Mouse (Mus musculus) bone marrow macrophage, adult 2 months (primary cell): ENCODE data around the gene Rbm41. TPM values are rescaled to one million over a fixed set of nuclear protein-coding genes. Genes with fewer than 3 reads are reported as not detected.

Source experiments
- H3K27ac ChIP-seq: 2 replicates; pipeline ENCODE4 v1.5.1; 2012; ENCODE audit warnings: low read depth, low read length; ENCODE audit not compliant: insufficient read depth
- H3K4me1 ChIP-seq: 2 replicates; pipeline ENCODE4 v1.6.1; 2012; ENCODE audit warnings: low read length; ENCODE audit not compliant: control insufficient read depth, insufficient read depth
- H3K4me3 ChIP-seq: 2 replicates; pipeline ENCODE4 v1.5.1; 2012; ENCODE audit warnings: mild to moderate bottlenecking, low read length, moderate library complexity; ENCODE audit not compliant: insufficient read depth
- CTCF ChIP-seq: IDR thresholded peaks from 2 replicates; pipeline ENCODE4 v1.5.1; 2012; ENCODE audit warnings: low read depth, mild to moderate bottlenecking, low read length, moderate library complexity
- POLR2A ChIP-seq: IDR thresholded peaks from 2 replicates; pipeline ENCODE4 v1.6.1; 2012; ENCODE audit warnings: mild to moderate bottlenecking, low read depth, low read length, borderline replicate concordance
- polyA plus RNA-seq: library from polyadenylated mRNA; stranded (reverse); fragments of >200 nt; gene quantifications from 2 replicates; pipeline ENCODE4 v1.2.4, GENCODE M21; 2012; ENCODE audit not compliant: missing spikeins, insufficient read depth, insufficient read length

The Rbm41 gene
- polyA plus RNA-seq, 1 experiment, result 7.1 TPM

- TF ChIP-seq CTCF (no peak), POLR2A (no peak)
- peak within 1 kb of the TSS; percentile 74 for H3K4me3 ChIP-seq
Observed at GRCm38 (mm10) chrX:139870938-139871791, 127.2 kb downstream of the Rbm41 start, which contains the start of gene Morc4. Gene Morc4, minus strand, starts transcription at chrX:139871677.

GRCm38 (mm10) chrX:139870300-139870711 is 128.1 kb downstream of the Rbm41 start:
- Histone ChIP-seq H3K4me3 (peak overlapping the region; percentile 36), H3K4me1 (no peaks in the 10 kb centered on the region), H3K27ac (no peak overlapping the region)
- TF ChIP-seq POLR2A (no peak), CTCF (no peak)

More at GRCm38 (mm10) chrX:139870938-139871791, 127.2 kb downstream of the Rbm41 start, which contains the start of gene Morc4:
- Histone ChIP-seq H3K4me1 (no peaks in the 10 kb centered on the region), H3K27ac (no peak within 1 kb of the TSS)

- Histone ChIP-seq H3K27ac (no peak overlapping the region), H3K4me1 (peaks cover 5% of the 10 kb centered on the region), H3K4me3 (no peak overlapping the region)
- TF ChIP-seq CTCF (no peak), POLR2A (no peak)
Observed at GRCm38 (mm10) chrX:139859402-139859801, 139.0 kb downstream of the Rbm41 start.

- H3K27ac ChIP-seq, result no peak overlapping the region
- H3K4me3 ChIP-seq, result no peak overlapping the region
- no peak for TF ChIP-seq POLR2A
- TF ChIP-seq CTCF, result no peak
- no peaks in the 10 kb centered on the region for H3K4me1 ChIP-seq
Observed at GRCm38 (mm10) chrX:139854795-139855194, 143.6 kb downstream of the Rbm41 start.

- Histone ChIP-seq H3K27ac (no peak overlapping the region), H3K4me1 (no peaks in the 10 kb centered on the region), H3K4me3 (no peak overlapping the region)
- TF ChIP-seq POLR2A (no peak), CTCF (no peak)
Observed at GRCm38 (mm10) chrX:139841091-139841490, 157.3 kb downstream of the Rbm41 start.

Other genes with a start within 250 kb of the Rbm41 start
- not detected in 2 replicates for gene Ripply1, start 216.2 kb downstream of the Rbm41 start, polyA plus RNA-seq
- gene Cldn2, start 197.8 kb downstream of the Rbm41 start, polyA plus RNA-seq, result not detected in 2 replicates
- 0.51 and 0.99 TPM in 2 replicates for gene Morc4, start 126.9 kb downstream of the Rbm41 start, polyA plus RNA-seq
- not detected in 2 replicates for gene Nup62cl, start 64.1 kb upstream of the Rbm41 start, polyA plus RNA-seq
- not detected in 2 replicates for gene Pih1h3b, start 64.3 kb upstream of the Rbm41 start, polyA plus RNA-seq